Mouse (Mus musculus): ENCODE data around the gene Auh. TPM values are rescaled to one million over a fixed set of nuclear protein-coding genes. Genes with fewer than 3 reads are reported as not detected.

Gene Auh
- total and polyA plus RNA-seq, 3 experiments = 14.7 to 19.5 TPM; not detected in 1

DNA sequence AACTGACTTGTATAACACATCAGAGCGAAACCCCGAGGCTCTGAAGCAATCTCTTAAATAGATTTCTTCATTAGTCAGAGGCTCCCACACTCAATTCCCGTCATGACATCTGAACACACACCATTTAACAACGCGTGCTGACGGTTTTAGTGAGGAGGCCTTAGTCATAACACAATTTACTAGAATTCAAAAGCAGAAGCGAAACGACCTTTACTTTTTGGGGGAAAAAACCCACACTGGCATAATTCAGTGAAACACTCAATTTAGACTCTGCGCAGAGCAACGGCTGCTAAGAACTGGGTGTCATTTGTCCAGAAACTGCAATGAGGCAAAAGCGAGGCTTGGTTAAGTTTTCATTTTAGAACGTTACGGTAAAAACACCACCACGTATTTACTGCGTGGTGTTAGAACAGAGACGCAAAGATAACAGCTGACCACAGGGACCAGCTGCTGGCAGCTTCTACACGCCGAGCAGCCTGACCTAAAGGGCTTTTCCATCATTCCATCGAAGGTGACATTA lies 14.8 kb downstream of the Auh start:
- H3K27ac ChIP-seq (ENCODE audit: control insufficient read depth, low read depth, low read length) = no peak overlapping the region
- no peaks in the 10 kb centered on the region for H3K79me2 ChIP-seq (ENCODE audit: control insufficient read depth, insufficient read depth, low read length, poor library complexity)
- no peak overlapping the region for H3K4me3 ChIP-seq (ENCODE audit: control insufficient read depth in 1 of 2, insufficient read depth in 1 of 2, low read depth in 2 of 2, low read length in 2 of 2)
- DNase-seq (ENCODE audit: low read depth, low spot score) = no peak
- no peak overlapping the region for H3K9ac ChIP-seq (ENCODE audit: control insufficient read depth, low read depth, low read length, poor library complexity, severe bottlenecking)
- TF ChIP-seq KAT2A (conservative IDR thresholded peaks at IDR 0.05; ENCODE audit: low read depth, low read length) (no peak), GATA1 (IDR thresholded peaks at IDR 0.05; ENCODE audit: low read depth, low read length) (no peak), MYC (IDR thresholded peaks at IDR 0.05; ENCODE audit: low read depth, low read length) (no peak), POLR2A (IDR thresholded peaks at IDR 0.05; ENCODE audit: control insufficient read depth in 1 of 2, insufficient read depth in 1 of 2, low read depth in 1 of 2, low read length in 2 of 2, poor library complexity in 1 of 2) (no peak), TCF12 (IDR thresholded peaks at IDR 0.05; ENCODE audit: low read depth, low read length) (no peak), MAZ (IDR thresholded peaks at IDR 0.05; ENCODE audit: low read depth, low read length) (no peak), UBTF (IDR thresholded peaks at IDR 0.05; ENCODE audit: borderline replicate concordance, insufficient read depth, low read depth, low read length) (no peak), POLR2AphosphoS5 (IDR thresholded peaks at IDR 0.05; ENCODE audit: borderline replicate concordance, low read depth, low read length) (no peak), GABPA (IDR thresholded peaks at IDR 0.05; ENCODE audit: low read depth, low read length) (no peak), TBP (IDR thresholded peaks at IDR 0.05; ENCODE audit: low read depth, low read length) (no peak), HCFC1 (IDR thresholded peaks at IDR 0.05; ENCODE audit: low read depth, low read length) (no peak), ZMIZ1 (IDR thresholded peaks at IDR 0.05; ENCODE audit: low read depth, low read length) (no peak), E2F4 (IDR thresholded peaks at IDR 0.05; ENCODE audit: borderline replicate concordance, low read depth, low read length) (no peak), ETS1 (IDR thresholded peaks at IDR 0.05; ENCODE audit: low read depth, low read length) (no peak), CHD1 (IDR thresholded peaks at IDR 0.05; ENCODE audit: low read depth, low read length) (no peak), RAD21 (IDR thresholded peaks at IDR 0.05; ENCODE audit: low read depth, low read length) (no peak)
- H3K4me1 ChIP-seq (ENCODE audit: control insufficient read depth in 1 of 2, insufficient read depth in 2 of 2, low read length in 2 of 2) = no peaks in the 10 kb centered on the region
- H3K36me3 ChIP-seq (ENCODE audit: control insufficient read depth in 1 of 2, insufficient read depth in 2 of 2, low read length in 2 of 2) = no peaks in the 10 kb centered on the region
- H3K9me3 ChIP-seq (replicated peaks; ENCODE audit: insufficient read depth, low read length) = no peaks in the 10 kb centered on the region
- no peaks in the 10 kb centered on the region for H3K27me3 ChIP-seq (ENCODE audit: control insufficient read depth in 1 of 2, insufficient read depth in 2 of 2, low read length in 2 of 2)

DNA sequence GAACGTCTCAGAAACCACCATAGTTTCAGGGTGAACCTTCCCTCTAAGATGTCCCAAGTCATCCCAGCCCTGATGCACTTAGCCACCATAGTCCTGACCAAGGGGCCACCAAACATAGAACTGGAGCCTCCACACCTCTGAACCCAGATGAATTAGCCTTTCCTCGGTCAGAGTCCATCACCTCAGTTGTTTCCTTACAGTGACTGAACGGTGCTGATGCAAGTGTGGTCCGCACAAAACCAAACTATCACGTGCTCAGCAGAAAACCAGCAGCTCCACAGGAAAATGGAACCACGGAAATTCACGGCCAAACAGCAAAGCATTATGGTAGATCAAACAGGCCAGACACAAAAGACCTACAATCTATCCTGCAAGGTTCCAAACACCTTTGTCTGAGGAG lies 15.6 kb downstream of the Auh start:
- no peaks in the 10 kb centered on the region for H3K79me2 ChIP-seq (ENCODE audit: control insufficient read depth, insufficient read depth, low read length, poor library complexity)
- no peak overlapping the region for H3K27ac ChIP-seq (ENCODE audit: control insufficient read depth, low read depth, low read length)
- no peaks in the 10 kb centered on the region for H3K36me3 ChIP-seq (ENCODE audit: control insufficient read depth in 1 of 2, insufficient read depth in 2 of 2, low read length in 2 of 2)
- H3K4me3 ChIP-seq (ENCODE audit: control insufficient read depth in 1 of 2, insufficient read depth in 1 of 2, low read depth in 2 of 2, low read length in 2 of 2) = no peak overlapping the region
- H3K9me3 ChIP-seq (replicated peaks; ENCODE audit: insufficient read depth, low read length) = no peaks in the 10 kb centered on the region
- no peaks in the 10 kb centered on the region for H3K4me1 ChIP-seq (ENCODE audit: control insufficient read depth in 1 of 2, insufficient read depth in 2 of 2, low read length in 2 of 2)
- H3K27me3 ChIP-seq (ENCODE audit: control insufficient read depth in 1 of 2, insufficient read depth in 2 of 2, low read length in 2 of 2) = no peaks in the 10 kb centered on the region
- TF ChIP-seq RAD21 (IDR thresholded peaks at IDR 0.05; ENCODE audit: low read depth, low read length) = no peak
- TF ChIP-seq ZNF384 (IDR thresholded peaks at IDR 0.05; ENCODE audit: low read depth, low read length) = no peak
- no peak for TF ChIP-seq ELF1 (IDR thresholded peaks at IDR 0.05; ENCODE audit: low read depth, low read length)
- TF ChIP-seq NELFE (IDR thresholded peaks at IDR 0.05; ENCODE audit: low read depth, low read length) = no peak
- TF ChIP-seq USF1 (IDR thresholded peaks at IDR 0.05; ENCODE audit: low read depth, low read length) = no peak
- no peak for TF ChIP-seq ZKSCAN1 (IDR thresholded peaks at IDR 0.05; ENCODE audit: low read depth, low read length)
- no peak for TF ChIP-seq TCF12 (IDR thresholded peaks at IDR 0.05; ENCODE audit: low read depth, low read length)
- H3K9ac ChIP-seq (ENCODE audit: control insufficient read depth, low read depth, low read length, poor library complexity, severe bottlenecking) = no peak overlapping the region
- no peak for DNase-seq (ENCODE audit: low read depth, low spot score)
